Mouse (Mus musculus) stomach, embryonic 14.5 days (tissue): ENCODE results near the gene Hspb8. TPM values are rescaled to one million over a fixed set of nuclear protein-coding genes. Genes with fewer than 3 reads are reported as not detected.
"Not testable (repeated sequence)": the region's sequence is repeated elsewhere in the genome, so short reads cannot be mapped to it uniquely, and the experiment has no call there.

Experiments
- ATAC-seq: fragments of 200-750 bp; cut with Nextera tagmentation; 2 replicates; pipeline ENCODE4 v1.8.0; 2017; ENCODE audit warnings: low read depth, moderate TSS enrichment; ENCODE audit not compliant: insufficient number of reproducible peaks, insufficient read depth, low FRiP score
- H3K27ac ChIP-seq: fragments of 300-500 bp; sonication (generic); 2 replicates; pipeline ENCODE4 v1.5.1; 2014; ENCODE audit warnings: mild to moderate bottlenecking, low read length, moderate library complexity, mixed read lengths
- H3K27me3 ChIP-seq: fragments of 300-500 bp; sonication (generic); 2 replicates; pipeline ENCODE4 v1.6.1; 2014; ENCODE audit warnings: low read length, control low read depth, mixed read lengths; ENCODE audit not compliant: control insufficient read depth, insufficient read depth
- H3K36me3 ChIP-seq: fragments of 300-500 bp; sonication (generic); 2 replicates; pipeline ENCODE4 v1.6.1; 2014; ENCODE audit warnings: mild to moderate bottlenecking, control low read depth, low read length, moderate library complexity, mixed read lengths; ENCODE audit not compliant: control insufficient read depth, insufficient read depth
- H3K4me1 ChIP-seq: fragments of 300-500 bp; sonication (generic); 2 replicates; pipeline ENCODE4 v1.6.1; 2014; ENCODE audit warnings: low read length, control low read depth, mixed read lengths; ENCODE audit not compliant: control insufficient read depth, insufficient read depth
- H3K4me2 ChIP-seq: fragments of 300-500 bp; sonication (generic); replicated peaks from 2 replicates; pipeline ENCODE4 v1.6.1; 2014; ENCODE audit warnings: low read depth, low read length, control low read depth
- H3K4me3 ChIP-seq: fragments of 300-500 bp; sonication (generic); 2 replicates; pipeline ENCODE4 v1.5.1; 2014; ENCODE audit warnings: low read depth, low read length, control low read depth
- H3K9ac ChIP-seq: fragments of 300-500 bp; sonication (generic); replicated peaks from 2 replicates; pipeline ENCODE4 v1.6.1; 2014; ENCODE audit warnings: low read depth, mild to moderate bottlenecking, control low read depth, low read length, moderate library complexity, mixed read lengths
- H3K9me3 ChIP-seq: fragments of 300-500 bp; sonication (generic); 2 replicates; pipeline ENCODE4 v1.6.1; 2016; ENCODE audit warnings: low read depth, low read length, control low read depth; ENCODE audit not compliant: control insufficient read depth
- WGBS: fragments of 180-500 bp; shearing (Covaris S2); extraction: QIAGEN DNeasy Blood & Tissue Kit; methylation state at CpG from one replicate; pipeline ENCODE4 v1.1.7; 2014; 5-methylcytosine and 5-hydroxymethylcytosine counted together
- polyA plus RNA-seq: library from polyadenylated mRNA; unstranded; fragments of >200 nt; fragmentation: Nextera tagmentation; extraction: Ambion mirVana; gene quantifications from 2 replicates; pipeline ENCODE4 v1.2.1, GENCODE M21; 2014

Gene Hspb8
- polyA plus RNA-seq, 1 experiment from 2014 or later = 27.4 TPM

- no peak overlapping the region for H3K27ac ChIP-seq
Measured at GRCm38 (mm10) chr5:116392603-116393002, 30.1 kb downstream of the Hspb8 start.

GRCm38 (mm10) chr5:116389856-116390542 is 32.7 kb downstream of the Hspb8 start:
- ATAC-seq = no peak
- WGBS = 61% methylated on average over 15 of the region's 15 CpGs
- H3K9ac ChIP-seq = no peak overlapping the region

More at GRCm38 (mm10) chr5:116392603-116393002, 30.1 kb downstream of the Hspb8 start:
- Histone ChIP-seq H3K27me3 (no peaks in the 10 kb centered on the region), H3K4me1 (0 out of 2 replicates have a peak, but pooled peaks cover 2% of the 10 kb centered on the region), H3K36me3 (no peaks in the 10 kb centered on the region), H3K4me2 (no peak overlapping the region), H3K9me3 (no peaks in the 10 kb centered on the region), H3K4me3 (no peak overlapping the region), H3K9ac (no peak overlapping the region)
- 79% methylated on average over 9 of the region's 9 CpGs for WGBS
- no peak for ATAC-seq

GRCm38 (mm10) chr5:116389321-116389720 is 33.3 kb downstream of the Hspb8 start:
- H3K9ac ChIP-seq = no peak overlapping the region
- no peak overlapping the region for H3K4me2 ChIP-seq
- 78% methylated on average over 4 of the region's 4 CpGs for WGBS
- no peak for ATAC-seq
- H3K4me1 ChIP-seq = 0 out of 2 replicates have a peak, but pooled peaks cover 2% of the 10 kb centered on the region
- no peaks in the 10 kb centered on the region for H3K9me3 ChIP-seq
- H3K4me3 ChIP-seq = no peak overlapping the region
- H3K36me3 ChIP-seq = no peaks in the 10 kb centered on the region
- H3K27ac ChIP-seq = no peak overlapping the region
- no peaks in the 10 kb centered on the region for H3K27me3 ChIP-seq

More at GRCm38 (mm10) chr5:116389856-116390542, 32.7 kb downstream of the Hspb8 start:
- Histone ChIP-seq H3K4me1 (0 out of 2 replicates have a peak, but pooled peaks cover 2% of the 10 kb centered on the region), H3K27me3 (no peaks in the 10 kb centered on the region), H3K27ac (no peak overlapping the region), H3K9me3 (no peaks in the 10 kb centered on the region), H3K4me2 (no peak overlapping the region), H3K4me3 (no peak overlapping the region), H3K36me3 (no peaks in the 10 kb centered on the region)

- no peak overlapping the region for H3K4me2 ChIP-seq
- H3K27me3 ChIP-seq = no peaks in the 10 kb centered on the region
- no peak overlapping the region for H3K4me3 ChIP-seq
- 68% methylated on average over 9 of the region's 9 CpGs for WGBS
- H3K4me1 ChIP-seq = 0 out of 2 replicates have a peak, but pooled peaks cover 2% of the 10 kb centered on the region
- no peaks in the 10 kb centered on the region for H3K36me3 ChIP-seq
- no peaks in the 10 kb centered on the region for H3K9me3 ChIP-seq
- no peak for ATAC-seq
- no peak overlapping the region for H3K9ac ChIP-seq
- H3K27ac ChIP-seq = no peak overlapping the region
Measured at GRCm38 (mm10) chr5:116387302-116387935, 35.2 kb downstream of the Hspb8 start.

- Histone ChIP-seq H3K4me1 (0 out of 2 replicates have a peak, but pooled peaks cover 2% of the 10 kb centered on the region), H3K27ac (no peak overlapping the region), H3K36me3 (no peaks in the 10 kb centered on the region), H3K9me3 (no peaks in the 10 kb centered on the region), H3K4me2 (no peak overlapping the region), H3K9ac (no peak overlapping the region), H3K27me3 (no peaks in the 10 kb centered on the region), H3K4me3 (no peak overlapping the region)
- ATAC-seq = no peak
- WGBS = 38% methylated on average over 11 of the region's 11 CpGs
Measured at GRCm38 (mm10) chr5:116386020-116386419, 36.6 kb downstream of the Hspb8 start.

GRCm38 (mm10) chr5:116382646-116383045 is 40.0 kb downstream of the Hspb8 start:
- WGBS = 82% methylated on average over 7 of the region's 7 CpGs
- H3K9ac ChIP-seq, H3K27me3 ChIP-seq, ATAC-seq, H3K4me1 ChIP-seq, H3K4me2 ChIP-seq, H3K4me3 ChIP-seq, H3K9me3 ChIP-seq, H3K27ac ChIP-seq, H3K36me3 ChIP-seq: not testable (repeated sequence)

GRCm38 (mm10) chr5:116381726-116382125 is 40.9 kb downstream of the Hspb8 start:
- H3K27me3 ChIP-seq = no peaks in the 10 kb centered on the region
- no peaks in the 10 kb centered on the region for H3K36me3 ChIP-seq
- no peak overlapping the region for H3K4me2 ChIP-seq
- no peak overlapping the region for H3K27ac ChIP-seq
- no peaks in the 10 kb centered on the region for H3K4me1 ChIP-seq
- 72% methylated on average over 6 of the region's 6 CpGs for WGBS
- no peaks in the 10 kb centered on the region for H3K9me3 ChIP-seq
- no peak overlapping the region for H3K4me3 ChIP-seq
- no peak overlapping the region for H3K9ac ChIP-seq
- ATAC-seq = no peak

GRCm38 (mm10) chr5:116381217-116381616 is 41.4 kb downstream of the Hspb8 start:
- Histone ChIP-seq H3K36me3 (no peaks in the 10 kb centered on the region), H3K4me1 (no peaks in the 10 kb centered on the region), H3K9me3 (no peaks in the 10 kb centered on the region), H3K4me3 (no peak overlapping the region), H3K27ac (no peak overlapping the region), H3K27me3 (no peaks in the 10 kb centered on the region), H3K9ac (no peak overlapping the region), H3K4me2 (no peak overlapping the region)
- 76% methylated on average over 15 of the region's 15 CpGs for WGBS
- no peak for ATAC-seq
